16 mouse cellular contexts compared by ENCODE assay signal in the genomic region with DNA sequence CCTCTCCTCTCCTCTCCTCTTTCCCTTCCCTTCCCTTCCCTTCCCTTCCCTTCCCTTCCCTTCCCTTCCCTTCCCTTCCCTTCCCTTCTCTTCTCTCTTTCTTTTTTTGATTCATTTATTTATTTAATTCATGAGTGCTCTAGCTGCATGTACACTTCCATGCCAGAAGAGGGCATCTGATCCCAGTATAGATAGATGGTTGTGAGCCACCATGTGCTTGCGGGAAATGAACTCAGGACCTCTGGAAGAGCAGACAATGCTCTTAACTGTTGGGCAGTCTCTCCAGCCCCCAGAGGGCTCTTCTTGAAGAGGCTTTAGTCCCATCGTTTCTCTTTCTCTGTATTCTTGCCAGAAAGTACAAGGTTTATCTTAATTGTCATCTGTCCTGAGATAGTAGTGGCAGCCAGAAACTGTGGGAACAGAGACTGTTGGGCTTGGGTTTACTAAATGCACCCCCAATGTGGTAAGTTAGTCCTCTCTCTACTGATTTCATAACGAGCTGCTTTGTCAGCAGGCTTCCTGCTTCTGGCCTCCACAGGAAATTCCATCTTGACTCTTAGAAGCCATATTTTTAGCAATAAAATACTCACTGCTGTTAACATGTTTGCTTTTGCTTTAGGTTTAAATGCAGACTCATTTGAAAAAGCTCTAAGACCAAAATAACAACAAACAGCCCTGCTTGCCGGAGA. TPM values are rescaled to one million over a fixed set of nuclear protein-coding genes. Genes with fewer than 3 reads are reported as not detected.
DNase-seq lines count a peak whose midpoint lies in the region; ATAC-seq and TF ChIP-seq lines count a peak whose summit lies in the region.
"Had no signal": no experiment of that assay in that cellular context is flagged by ENCODE, and none has a peak within 500 bp of the region (broad histone marks: within the 10 kb centered on the region; RNA-seq: fewer than 3 reads in every experiment).

No protein-coding gene starts in this region.

- no peaks in the 10 kb centered on the region for H3K79me2 ChIP-seq in liver, adult 2 months (ENCODE audit: control insufficient read depth, insufficient read depth, low read length)

- 43% methylated on average over 4 of the region's 4 CpGs for whole genome bisulfite sequencing in liver, adult 2 months
- WGBS in liver, embryonic 12.5 days (ENCODE audit: insufficient replicate concordance), result 30% methylated on average over 4 of the region's 4 CpGs
- WGBS in kidney, embryonic 14.5 days, result 46% methylated on average over 4 of the region's 4 CpGs

- H3K4me2 ChIP-seq in liver, embryonic 12.5 days, result no peak overlapping the region
- H3K4me2 ChIP-seq in kidney, embryonic 14.5 days (replicated peaks; ENCODE audit: low read depth, low read length), result no peak overlapping the region
- H3K4me2 ChIP-seq: forebrain, embryonic 12.5 days; lung, embryonic 15.5 days; midbrain, embryonic 15.5 days had no signal

- no peak for ATAC-seq in liver, embryonic 12.5 days
- peak; percentile 69 for ATAC-seq in megakaryocyte progenitor cell, adult 5-6 weeks (replicated peaks; ENCODE audit: poor library complexity)
- no peak for ATAC-seq in kidney, embryonic 14.5 days (ENCODE audit: low FRiP score, low TSS enrichment)
- ATAC-seq: midbrain, embryonic 15.5 days had no signal

- H3K27me3 ChIP-seq in liver, adult 2 months (ENCODE audit: control insufficient read depth, insufficient read depth, low read length), result no peaks in the 10 kb centered on the region
- no peaks in the 10 kb centered on the region for H3K27me3 ChIP-seq in liver, embryonic 12.5 days (replicated peaks)
- no peaks in the 10 kb centered on the region for H3K27me3 ChIP-seq in kidney, embryonic 14.5 days (ENCODE audit: control insufficient read depth, insufficient read depth, low read length)
- H3K27me3 ChIP-seq: forebrain, embryonic 12.5 days; lung, embryonic 15.5 days; midbrain, embryonic 15.5 days had no signal

- no peak overlapping the region for H3K4me3 ChIP-seq in liver, adult 2 months (ENCODE audit: insufficient read depth, low read depth, low read length)
- no peak overlapping the region for H3K4me3 ChIP-seq in liver, embryonic 12.5 days
- H3K4me3 ChIP-seq in kidney, embryonic 14.5 days (ENCODE audit: low read length), result no peak overlapping the region
- H3K4me3 ChIP-seq: forebrain, embryonic 12.5 days; lung, embryonic 15.5 days; midbrain, embryonic 15.5 days had no signal

- H3K4me1 ChIP-seq in liver, adult 2 months (ENCODE audit: control insufficient read depth, insufficient read depth, low read length), result no peaks in the 10 kb centered on the region
- no peaks in the 10 kb centered on the region for H3K4me1 ChIP-seq in liver, embryonic 12.5 days
- no peaks in the 10 kb centered on the region for H3K4me1 ChIP-seq in kidney, embryonic 14.5 days (ENCODE audit: control insufficient read depth, insufficient read depth, low read length)
- H3K4me1 ChIP-seq: forebrain, embryonic 12.5 days; lung, embryonic 15.5 days; midbrain, embryonic 15.5 days had no signal

- no peak overlapping the region for H3K27ac ChIP-seq in liver, adult 2 months (replicated peaks; ENCODE audit: insufficient read depth, low read depth, low read length)
- H3K27ac ChIP-seq in liver, embryonic 12.5 days, result no peak overlapping the region
- no peak overlapping the region for H3K27ac ChIP-seq in kidney, embryonic 14.5 days (ENCODE audit: low read depth, low read length)
- H3K27ac ChIP-seq: forebrain, embryonic 12.5 days; lung, embryonic 15.5 days; midbrain, embryonic 15.5 days had no signal

- H3K9me3 ChIP-seq in liver, embryonic 12.5 days (replicated peaks), result no peaks in the 10 kb centered on the region
- no peaks in the 10 kb centered on the region for H3K9me3 ChIP-seq in kidney, embryonic 14.5 days (ENCODE audit: control insufficient read depth, low read length)
- H3K9me3 ChIP-seq: forebrain, embryonic 12.5 days; lung, embryonic 15.5 days; midbrain, embryonic 15.5 days had no signal

- no peaks in the 10 kb centered on the region for H3K36me3 ChIP-seq in liver, adult 2 months (ENCODE audit: control insufficient read depth, insufficient read depth, low read length)
- no peaks in the 10 kb centered on the region for H3K36me3 ChIP-seq in liver, embryonic 12.5 days
- H3K36me3 ChIP-seq in kidney, embryonic 14.5 days (ENCODE audit: control insufficient read depth, insufficient read depth, low read length), result no peaks in the 10 kb centered on the region
- H3K36me3 ChIP-seq: forebrain, embryonic 12.5 days; lung, embryonic 15.5 days; midbrain, embryonic 15.5 days had no signal

- no peak overlapping the region for H3K9ac ChIP-seq in liver, adult 2 months (ENCODE audit: low read depth, low read length)
- H3K9ac ChIP-seq in liver, embryonic 12.5 days, result no peak overlapping the region
- no peak overlapping the region for H3K9ac ChIP-seq in kidney, embryonic 14.5 days (ENCODE audit: low read depth, low read length)
- H3K9ac ChIP-seq: forebrain, embryonic 12.5 days; lung, embryonic 15.5 days; midbrain, embryonic 15.5 days had no signal

- no peak for TF ChIP-seq POLR2A in liver, adult 2 months (IDR thresholded peaks at IDR 0.05; ENCODE audit: extremely low read depth, insufficient read depth, low read length)

- TF ChIP-seq CTCF in liver, adult 2 months (IDR thresholded peaks at IDR 0.05; ENCODE audit: low read depth, low read length), result no peak

- DNase-seq in cerebellum, postnatal 10 days, result peak; percentile 7 to 14
- DNase-seq in cerebellum, adult 11-12 months, result no peak
- DNase-seq in liver, adult 2 months (ENCODE audit: extremely low read depth, low read depth, low spot score), result peak; percentile 6
- peak; percentile 52 for DNase-seq in ZHBTc4 (ENCODE audit: low read depth, low spot score)
- DNase-seq in left cerebral cortex, adult 18-20 months (ENCODE audit: low spot score in 2 of 2), result no peak
- DNase-seq: B cell, adult 2 months; cerebellum, postnatal 14 days; heart, adult 11 months; heart, postnatal 36 days had no signal

RNA-seq across cellular contexts. Expression of a gene that starts 36.9 kb away (rescaled TPM):
- total RNA-seq in liver, adult 2 months (2014; rRNA removed), result not detected in 2 replicates
- not detected in 2 replicates for polyA plus RNA-seq in liver, adult 2 months (2012; rRNA removed)
- polyA plus RNA-seq in liver, embryonic 12.5 days (2016; fragmentation: Nextera tagmentation; extraction: Ambion mirVana), result 0.04 TPM in 1 of 2 replicates, not detected in the other
- total RNA-seq in megakaryocyte progenitor cell, adult 5-6 weeks (2015), result not detected in 2 replicates
- not detected in 2 replicates for total RNA-seq in megakaryocyte progenitor cell, adult 5-6 weeks (2017)
- polyA plus RNA-seq in kidney, embryonic 14.5 days (2014; fragmentation: Nextera tagmentation; extraction: Ambion mirVana), result 0.66 and 0.76 TPM in 2 replicates
- under 1 TPM; 0.42 to 0.70 TPM for total RNA-seq in left cerebral cortex, adult 18-20 months (2021)
- total RNA-seq: heart, postnatal 36 days; neutrophil, adult 5-6 weeks had no signal

Comparison
In these comparisons a context has a peak if more than half of its experiments do, and no peak if none do; other contexts are left out.
1. DNase-seq: peak in cerebellum, postnatal 10 days (2 of 2), liver, adult 2 months (single experiment) and ZHBTc4 (single experiment); none in cerebellum, adult 11-12 months (single experiment) and left cerebral cortex, adult 18-20 months (0 of 2).